Mouse (Mus musculus) spleen, adult 2 months (tissue): Measurements from ENCODE around the gene Ide.

ENCODE experiments used
- CTCF ChIP-seq: fragments of 200-500 bp; IDR thresholded peaks from 2 replicates; pipeline ENCODE4 v1.5.1; 2011; ENCODE audit warnings: mild to moderate bottlenecking, inconsistent platforms; ENCODE audit not compliant: insufficient read depth, insufficient read length, insufficient replicate concordance; ENCODE audit errors: extremely low read depth
- POLR2A ChIP-seq: fragments of 200-500 bp; IDR thresholded peaks from 2 replicates; pipeline ENCODE4 v1.6.1; 2011; ENCODE audit warnings: low read depth, low read length, inconsistent platforms

GRCm38 (mm10) chr19:37239096-37239495, 98.6 kb downstream of the Ide start:
- TF ChIP-seq CTCF, result no peak
- no peak for TF ChIP-seq POLR2A
